In genomic region chr12:100871234-100871633, GRCm38 (mm10) we compare ENCODE assay signal across 27 mouse cellular contexts. TPM values are rescaled to one million over a fixed set of nuclear protein-coding genes. Genes with fewer than 3 reads are reported as not detected.
"Had no signal": no experiment of that assay in that cellular context is flagged by ENCODE, and none has a peak within 500 bp of the region (broad histone marks: within the 10 kb centered on the region; RNA-seq: fewer than 3 reads in every experiment).

No protein-coding gene starts in this region.

- H3K27me3 ChIP-seq: embryonic facial prominence, embryonic 12.5 days; embryonic facial prominence, embryonic 13.5 days; embryonic facial prominence, embryonic 15.5 days; forebrain, embryonic 12.5 days; forebrain, embryonic 15.5 days had no signal

- H3K27ac ChIP-seq: embryonic facial prominence, embryonic 10.5 days; embryonic facial prominence, embryonic 12.5 days; embryonic facial prominence, embryonic 13.5 days; embryonic facial prominence, embryonic 15.5 days; forebrain, embryonic 10.5 days; forebrain, embryonic 12.5 days; forebrain, embryonic 15.5 days; gastrocnemius, adult 2 months; heart, adult 2 months; heart, embryonic 10.5 days had no signal

- H3K36me3 ChIP-seq: embryonic facial prominence, embryonic 10.5 days; embryonic facial prominence, embryonic 12.5 days; embryonic facial prominence, embryonic 13.5 days; embryonic facial prominence, embryonic 15.5 days; forebrain, embryonic 10.5 days; forebrain, embryonic 12.5 days; forebrain, embryonic 15.5 days; heart, embryonic 10.5 days had no signal

- H3K4me2 ChIP-seq: embryonic facial prominence, embryonic 12.5 days; embryonic facial prominence, embryonic 13.5 days; embryonic facial prominence, embryonic 15.5 days; forebrain, embryonic 12.5 days; forebrain, embryonic 15.5 days had no signal

- H3K4me3 ChIP-seq: embryonic facial prominence, embryonic 10.5 days; embryonic facial prominence, embryonic 12.5 days; embryonic facial prominence, embryonic 13.5 days; embryonic facial prominence, embryonic 15.5 days; erythroblast, embryonic 14.5 days; forebrain, embryonic 10.5 days; forebrain, embryonic 12.5 days; forebrain, embryonic 15.5 days; gastrocnemius, adult 2 months; heart, adult 2 months; heart, embryonic 10.5 days had no signal

- DNase-seq: cerebellum, adult 9-10 months; cerebellum, adult 9-11 months; cerebellum, postnatal 10 days; cerebellum, postnatal 14 days; cerebellum, postnatal 25 days; cerebellum, postnatal 36 days; embryo, embryonic 11 days; forebrain, postnatal 0 days; gastrocnemius, adult 2 months; gastrocnemius, postnatal 10 days; gastrocnemius, postnatal 14 days; gastrocnemius, postnatal 25 days; gastrocnemius, postnatal 36 days; heart, adult 18-20 months; heart, adult 2 months had no signal

- H3K4me1 ChIP-seq: embryonic facial prominence, embryonic 10.5 days; embryonic facial prominence, embryonic 12.5 days; forebrain, embryonic 12.5 days; forebrain, embryonic 15.5 days; heart, embryonic 10.5 days had no signal

- ATAC-seq: forebrain, embryonic 14.5 days; forebrain, embryonic 15.5 days; forebrain, embryonic 16.5 days; forebrain, postnatal 0 days had no signal

- H3K9ac ChIP-seq: embryonic facial prominence, embryonic 12.5 days; embryonic facial prominence, embryonic 13.5 days; embryonic facial prominence, embryonic 15.5 days; forebrain, embryonic 12.5 days; forebrain, embryonic 15.5 days; forebrain, postnatal 0 days had no signal

- H3K9me3 ChIP-seq: embryonic facial prominence, embryonic 10.5 days; embryonic facial prominence, embryonic 12.5 days; embryonic facial prominence, embryonic 13.5 days; embryonic facial prominence, embryonic 15.5 days; forebrain, embryonic 12.5 days; forebrain, embryonic 15.5 days; heart, embryonic 10.5 days had no signal

RNA-seq across cellular contexts. Expression of gene Gpr68, which starts 36.8 kb away (rescaled TPM):
- total RNA-seq: common myeloid progenitor, adult 5-6 weeks had no signal
- polyA plus RNA-seq: erythroblast, embryonic 14.5 days had no signal
